Mouse (Mus musculus): ENCODE measurements around the gene Cdkn3. TPM values are rescaled to one million over a fixed set of nuclear protein-coding genes. Genes with fewer than 3 reads are reported as not detected.

The Cdkn3 gene
- polyA plus RNA-seq, 1 experiment from 2014 or later, result 30.3 TPM

- Histone ChIP-seq H3K27ac (replicated peaks) (peak overlapping the region; percentile 98), H3K4me1 (replicated peaks; ENCODE audit: control insufficient read depth, insufficient read depth) (no peaks in the 10 kb centered on the region), H3K4me2 (replicated peaks; ENCODE audit: low read depth) (peak overlapping the region; percentile 69), H3K9me3 (ENCODE audit: control insufficient read depth, low read length) (no peaks in the 10 kb centered on the region), H3K27me3 (ENCODE audit: control insufficient read depth, insufficient read depth, low read length) (no peaks in the 10 kb centered on the region), H3K36me3 (ENCODE audit: control insufficient read depth, insufficient read depth, low read length) (no peaks in the 10 kb centered on the region), H3K4me3 (ENCODE audit: low read depth, low read length) (peak overlapping the region; percentile 98), H3K9ac (ENCODE audit: low read length) (peak overlapping the region; percentile 98)
- no peak for DNase-seq (ENCODE audit: low spot score)
- TF ChIP-seq CTCF (IDR thresholded peaks at IDR 0.05; ENCODE audit: low read depth) (0 out of 2 replicates have a peak, but pooled peaks have one; percentile 2), EP300 (optimal IDR thresholded peaks at IDR 0.05) (no peak)
- no peak for ATAC-seq (ENCODE audit: low FRiP score, low TSS enrichment)
- WGBS, result under 1% methylated on average over 11 of the region's 11 CpGs
These were observed 27.1 kb downstream of the Cdkn3 start for GRCm38 (mm10) chr14:46787454-46787786.

GRCm38 (mm10) chr14:46787787-46788504, 27.6 kb downstream of the Cdkn3 start, which contains the start of gene Cnih1:
Cnih1 (minus strand) TSS chr14:46788411.
- WGBS, result under 1% methylated on average over 84 of the region's 86 CpGs
- no peaks in the 10 kb centered on the region for H3K36me3 ChIP-seq (ENCODE audit: control insufficient read depth, insufficient read depth, low read length)
- H3K4me1 ChIP-seq (replicated peaks; ENCODE audit: control insufficient read depth, insufficient read depth), result no peaks in the 10 kb centered on the region
- peak within 1 kb of the TSS; percentile 98 for H3K4me3 ChIP-seq (ENCODE audit: low read depth, low read length)
- peak within 1 kb of the TSS; percentile 98 for H3K9ac ChIP-seq (ENCODE audit: low read length)
- ATAC-seq (ENCODE audit: low FRiP score, low TSS enrichment) (peak; percentile 96), DNase-seq (ENCODE audit: low spot score) (peak; percentile 94)
- peak within 1 kb of the TSS; percentile 69 for H3K4me2 ChIP-seq (replicated peaks; ENCODE audit: low read depth)
- TF ChIP-seq CTCF (IDR thresholded peaks at IDR 0.05; ENCODE audit: low read depth) (peak; percentile 87), EP300 (optimal IDR thresholded peaks at IDR 0.05) (no peak)
- no peaks in the 10 kb centered on the region for H3K9me3 ChIP-seq (ENCODE audit: control insufficient read depth, low read length)
- peak within 1 kb of the TSS; percentile 98 for H3K27ac ChIP-seq (replicated peaks)
- no peaks in the 10 kb centered on the region for H3K27me3 ChIP-seq (ENCODE audit: control insufficient read depth, insufficient read depth, low read length)

GRCm38 (mm10) chr14:46788505-46788901, 28.2 kb downstream of the Cdkn3 start:
- Histone ChIP-seq H3K4me1 (replicated peaks; ENCODE audit: control insufficient read depth, insufficient read depth) (no peaks in the 10 kb centered on the region), H3K4me2 (replicated peaks; ENCODE audit: low read depth) (peak overlapping the region; percentile 30; the same call in 1 of the 2 replicates), H3K27me3 (ENCODE audit: control insufficient read depth, insufficient read depth, low read length) (no peaks in the 10 kb centered on the region), H3K9ac (ENCODE audit: low read length) (0 out of 2 replicates have a peak overlapping the region, but pooled peaks have one; percentile 4), H3K4me3 (ENCODE audit: low read depth, low read length) (peak overlapping the region; percentile 98), H3K36me3 (ENCODE audit: control insufficient read depth, insufficient read depth, low read length) (no peaks in the 10 kb centered on the region), H3K27ac (replicated peaks) (peak overlapping the region; percentile 30), H3K9me3 (ENCODE audit: control insufficient read depth, low read length) (no peaks in the 10 kb centered on the region)
- DNase-seq (ENCODE audit: low spot score) (peak; percentile 55), ATAC-seq (ENCODE audit: low FRiP score, low TSS enrichment) (peak; percentile 58)
- no peak for TF ChIP-seq CTCF (IDR thresholded peaks at IDR 0.05; ENCODE audit: low read depth)
- TF ChIP-seq EP300 (optimal IDR thresholded peaks at IDR 0.05), result no peak
- WGBS, result 18% methylated on average over 8 of the region's 8 CpGs

- H3K27ac ChIP-seq (replicated peaks), result no peak overlapping the region
- WGBS, result 65% methylated on average over 4 of the region's 4 CpGs
- no peak overlapping the region for H3K9ac ChIP-seq (ENCODE audit: low read length)
- H3K4me1 ChIP-seq (replicated peaks; ENCODE audit: control insufficient read depth, insufficient read depth), result no peaks in the 10 kb centered on the region
- no peaks in the 10 kb centered on the region for H3K36me3 ChIP-seq (ENCODE audit: control insufficient read depth, insufficient read depth, low read length)
- H3K4me3 ChIP-seq (ENCODE audit: low read depth, low read length), result no peak overlapping the region
- H3K4me2 ChIP-seq (replicated peaks; ENCODE audit: low read depth), result no peak overlapping the region
- H3K27me3 ChIP-seq (ENCODE audit: control insufficient read depth, insufficient read depth, low read length), result no peaks in the 10 kb centered on the region
- TF ChIP-seq CTCF (IDR thresholded peaks at IDR 0.05; ENCODE audit: low read depth) (peak; percentile 57), EP300 (optimal IDR thresholded peaks at IDR 0.05) (no peak)
- H3K9me3 ChIP-seq (ENCODE audit: control insufficient read depth, low read length), result no peaks in the 10 kb centered on the region
- peak; percentile 22 for DNase-seq (ENCODE audit: low spot score)
- ATAC-seq (ENCODE audit: low FRiP score, low TSS enrichment), result no peak
These were observed 30.0 kb downstream of the Cdkn3 start for GRCm38 (mm10) chr14:46790303-46790702.

GRCm38 (mm10) chr14:46790723-46791122, 30.4 kb downstream of the Cdkn3 start:
- Histone ChIP-seq H3K27ac (replicated peaks) (no peak overlapping the region), H3K4me1 (replicated peaks; ENCODE audit: control insufficient read depth, insufficient read depth) (no peaks in the 10 kb centered on the region), H3K4me3 (ENCODE audit: low read depth, low read length) (no peak overlapping the region), H3K4me2 (replicated peaks; ENCODE audit: low read depth) (no peak overlapping the region), H3K9me3 (ENCODE audit: control insufficient read depth, low read length) (no peaks in the 10 kb centered on the region), H3K9ac (ENCODE audit: low read length) (no peak overlapping the region), H3K36me3 (ENCODE audit: control insufficient read depth, insufficient read depth, low read length) (no peaks in the 10 kb centered on the region), H3K27me3 (ENCODE audit: control insufficient read depth, insufficient read depth, low read length) (no peaks in the 10 kb centered on the region)
- no peak for ATAC-seq (ENCODE audit: low FRiP score, low TSS enrichment)
- 90% methylated on average over 6 of the region's 6 CpGs for WGBS
- DNase-seq (ENCODE audit: low spot score), result no peak
- no peak for TF ChIP-seq CTCF (IDR thresholded peaks at IDR 0.05; ENCODE audit: low read depth)
- no peak for TF ChIP-seq EP300 (optimal IDR thresholded peaks at IDR 0.05)

GRCm38 (mm10) chr14:46794157-46794556, 33.8 kb downstream of the Cdkn3 start:
- WGBS, result 77% methylated on average over 5 of the region's 5 CpGs
- DNase-seq (ENCODE audit: low spot score) (no peak), ATAC-seq (ENCODE audit: low FRiP score, low TSS enrichment) (peak; percentile 45)
- Histone ChIP-seq H3K4me2 (replicated peaks; ENCODE audit: low read depth) (no peak overlapping the region), H3K9ac (ENCODE audit: low read length) (no peak overlapping the region), H3K9me3 (ENCODE audit: control insufficient read depth, low read length) (no peaks in the 10 kb centered on the region), H3K4me1 (replicated peaks; ENCODE audit: control insufficient read depth, insufficient read depth) (no peaks in the 10 kb centered on the region), H3K27me3 (ENCODE audit: control insufficient read depth, insufficient read depth, low read length) (no peaks in the 10 kb centered on the region), H3K27ac (replicated peaks) (no peak overlapping the region), H3K4me3 (ENCODE audit: low read depth, low read length) (no peak overlapping the region), H3K36me3 (ENCODE audit: control insufficient read depth, insufficient read depth, low read length) (no peaks in the 10 kb centered on the region)
- TF ChIP-seq EP300 (optimal IDR thresholded peaks at IDR 0.05), result no peak
- no peak for TF ChIP-seq CTCF (IDR thresholded peaks at IDR 0.05; ENCODE audit: low read depth)
